Mouse (Mus musculus): Measurements from ENCODE around the gene Slc4a7. TPM values are rescaled to one million over a fixed set of nuclear protein-coding genes. Genes with fewer than 3 reads are reported as not detected.
"Not testable (repeated sequence)": the region's sequence is repeated elsewhere in the genome, so short reads cannot be mapped to it uniquely, and the experiment has no call there.

Slc4a7 gene
- polyA plus RNA-seq, 1 experiment: 18.7 TPM

DNA sequence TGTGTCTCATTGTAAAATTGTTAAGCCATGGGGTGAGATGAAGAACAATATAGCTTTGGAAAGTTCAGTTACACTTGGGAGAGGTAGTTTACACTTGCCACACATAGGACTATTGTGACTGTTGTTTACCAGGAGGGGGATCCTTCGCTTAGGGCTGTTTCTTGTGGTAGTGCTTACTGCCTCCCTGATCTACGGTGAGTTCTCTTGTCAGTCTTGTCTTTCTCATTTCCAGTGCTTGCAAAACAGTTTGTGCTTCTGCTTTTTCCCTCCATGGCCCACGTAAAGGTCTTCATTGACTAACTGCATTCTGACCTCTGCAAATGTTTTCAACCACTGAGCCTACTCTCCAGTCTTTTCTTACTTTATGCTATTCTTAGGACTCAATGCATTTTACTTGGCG is 98.3 kb downstream of the Slc4a7 start:
- Histone ChIP-seq H3K4me1 (ENCODE audit: control insufficient read depth, insufficient read depth, low read length) (no peaks in the 10 kb centered on the region; the same call in 1 of the 2 replicates), H3K4me3 (ENCODE audit: control insufficient read depth, low read depth, low read length) (no peak overlapping the region), H3K27ac (ENCODE audit: control insufficient read depth, insufficient read depth, low read depth, low read length) (no peak overlapping the region), H3K36me3 (ENCODE audit: control insufficient read depth, insufficient read depth, low read length) (no peaks in the 10 kb centered on the region), H3K27me3 (ENCODE audit: control insufficient read depth, insufficient read depth, low read length) (no peaks in the 10 kb centered on the region)
- TF ChIP-seq CTCF (IDR thresholded peaks at IDR 0.05; ENCODE audit: control insufficient read depth, insufficient read depth, insufficient replicate concordance, low read depth, low read length): no peak
- no peak for TF ChIP-seq POLR2A (IDR thresholded peaks at IDR 0.05; ENCODE audit: control insufficient read depth, low read depth, low read length)

- TF ChIP-seq CTCF (IDR thresholded peaks at IDR 0.05; ENCODE audit: control insufficient read depth, insufficient read depth, insufficient replicate concordance, low read depth, low read length) (no peak), POLR2A (IDR thresholded peaks at IDR 0.05; ENCODE audit: control insufficient read depth, low read depth, low read length) (no peak)
- H3K36me3 ChIP-seq (ENCODE audit: control insufficient read depth, insufficient read depth, low read length): no peaks in the 10 kb centered on the region
- no peaks in the 10 kb centered on the region for H3K27me3 ChIP-seq (ENCODE audit: control insufficient read depth, insufficient read depth, low read length)
- H3K4me1 ChIP-seq (ENCODE audit: control insufficient read depth, insufficient read depth, low read length): no peaks in the 10 kb centered on the region; the same call in 1 of the 2 replicates
- H3K27ac ChIP-seq (ENCODE audit: control insufficient read depth, insufficient read depth, low read depth, low read length): no peak overlapping the region
- no peak overlapping the region for H3K4me3 ChIP-seq (ENCODE audit: control insufficient read depth, low read depth, low read length)
These were observed 98.7 kb downstream of the Slc4a7 start for GRCm38 (mm10) chr14:14800810-14801209.

DNA sequence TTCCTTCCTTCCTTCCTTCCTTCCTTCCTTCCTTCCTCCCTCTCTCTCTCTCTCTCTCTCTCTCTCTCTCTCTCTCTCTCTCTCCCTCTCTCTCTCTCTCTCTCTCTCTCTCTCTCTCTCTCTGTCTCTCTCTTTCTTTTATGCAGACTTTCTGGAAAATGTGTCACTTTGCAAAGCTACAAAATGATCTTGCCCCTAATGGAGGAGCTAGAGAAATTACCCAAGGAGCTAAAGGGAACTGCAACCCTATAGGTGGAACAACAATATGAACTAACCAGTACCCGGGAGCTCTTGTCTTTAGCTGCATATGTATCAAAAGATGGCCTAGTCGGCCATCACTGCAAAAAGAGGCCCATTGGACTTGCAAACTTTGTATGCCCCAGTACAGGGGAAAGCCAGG is 101.0 kb downstream of the Slc4a7 start, which contains the start of gene Nek10:
Gene Nek10, plus strand, starts transcription at position 301 of the 400 bp plus-strand sequence.
- H3K4me3 ChIP-seq (ENCODE audit: control insufficient read depth, low read depth, low read length): peak within 1 kb of the TSS; percentile 83
- not testable (repeated sequence) for H3K27me3 ChIP-seq (ENCODE audit: control insufficient read depth, insufficient read depth, low read length); H3K36me3 ChIP-seq (ENCODE audit: control insufficient read depth, insufficient read depth, low read length); H3K27ac ChIP-seq (ENCODE audit: control insufficient read depth, insufficient read depth, low read depth, low read length); H3K4me1 ChIP-seq (ENCODE audit: control insufficient read depth, insufficient read depth, low read length)

DNA sequence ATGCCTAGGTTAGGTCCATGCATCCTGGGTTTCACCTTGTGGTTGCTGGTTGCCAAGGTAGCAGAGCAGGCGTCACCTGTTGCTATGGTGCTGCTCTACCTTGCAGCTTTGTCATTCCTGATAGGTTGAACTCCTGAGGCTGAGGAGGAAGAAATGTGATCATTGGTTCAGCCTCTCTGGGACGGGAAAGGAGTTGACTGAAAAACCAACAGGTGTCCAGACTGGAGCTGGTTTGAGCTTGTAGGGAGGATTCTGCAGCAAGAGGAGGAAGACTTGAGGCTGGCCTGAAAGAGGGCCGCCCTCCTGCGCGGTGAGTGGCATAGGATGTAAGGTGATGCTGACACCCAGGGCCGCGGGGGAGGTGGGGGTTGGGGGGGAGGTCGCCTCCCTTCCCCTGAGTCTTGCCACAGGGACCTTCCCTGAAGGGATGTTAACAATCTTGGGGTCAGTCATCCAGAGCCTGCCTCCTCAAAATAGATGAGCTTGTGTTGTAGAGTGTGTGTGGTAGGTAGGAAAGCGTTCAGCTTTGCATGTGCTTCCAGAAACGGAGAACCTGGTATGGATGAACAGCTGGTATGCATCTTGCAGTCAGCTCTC is 101.9 kb downstream of the Slc4a7 start:
- no peak overlapping the region for H3K27ac ChIP-seq (ENCODE audit: control insufficient read depth, insufficient read depth, low read depth, low read length)
- no peaks in the 10 kb centered on the region for H3K27me3 ChIP-seq (ENCODE audit: control insufficient read depth, insufficient read depth, low read length)
- H3K4me3 ChIP-seq (ENCODE audit: control insufficient read depth, low read depth, low read length): peak overlapping the region; percentile 83
- TF ChIP-seq POLR2A (IDR thresholded peaks at IDR 0.05; ENCODE audit: control insufficient read depth, low read depth, low read length) (peak; percentile 8; the same call in 1 of the 2 replicates), CTCF (IDR thresholded peaks at IDR 0.05; ENCODE audit: control insufficient read depth, insufficient read depth, insufficient replicate concordance, low read depth, low read length) (no peak)
- H3K4me1 ChIP-seq (ENCODE audit: control insufficient read depth, insufficient read depth, low read length): no peaks in the 10 kb centered on the region; the same call in 1 of the 2 replicates
- H3K36me3 ChIP-seq (ENCODE audit: control insufficient read depth, insufficient read depth, low read length): no peaks in the 10 kb centered on the region

DNA sequence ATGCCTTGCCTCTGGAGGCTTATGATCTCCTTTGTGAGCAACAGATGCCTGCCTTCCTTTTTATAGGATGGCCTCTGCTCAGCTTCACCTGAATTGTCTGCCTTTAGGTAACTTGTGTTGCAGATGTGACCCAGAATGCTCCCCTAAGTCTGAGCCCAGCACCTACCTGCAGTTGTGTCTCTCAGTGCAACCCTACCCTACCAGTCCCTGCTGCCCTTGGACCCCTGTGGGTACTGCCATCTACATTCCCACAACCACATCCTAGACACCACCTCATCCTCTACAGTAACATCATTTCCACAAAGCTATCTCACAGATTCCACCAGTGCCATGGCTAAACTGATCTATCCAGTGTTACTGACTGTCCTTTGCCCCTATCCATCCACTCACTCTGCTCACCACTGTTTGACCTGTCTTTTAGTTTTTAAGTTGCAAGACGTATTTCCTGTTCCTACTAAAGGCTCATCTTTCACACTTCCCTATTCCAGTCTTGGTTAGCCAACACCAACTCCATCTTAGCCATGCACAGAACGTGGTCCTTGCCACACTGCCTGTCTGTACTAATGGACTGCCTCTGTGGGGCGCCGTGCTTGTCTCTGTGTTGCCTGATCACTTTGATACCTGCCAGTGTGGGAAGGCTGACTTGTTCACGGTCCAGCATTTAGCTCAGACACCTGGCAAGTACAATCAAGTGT is 102.6 kb downstream of the Slc4a7 start:
- peak overlapping the region; percentile 83 for H3K4me3 ChIP-seq (ENCODE audit: control insufficient read depth, low read depth, low read length)
- no peak overlapping the region for H3K27ac ChIP-seq (ENCODE audit: control insufficient read depth, insufficient read depth, low read depth, low read length)
- H3K4me1 ChIP-seq (ENCODE audit: control insufficient read depth, insufficient read depth, low read length): no peaks in the 10 kb centered on the region; the same call in 1 of the 2 replicates
- no peaks in the 10 kb centered on the region for H3K27me3 ChIP-seq (ENCODE audit: control insufficient read depth, insufficient read depth, low read length)
- no peaks in the 10 kb centered on the region for H3K36me3 ChIP-seq (ENCODE audit: control insufficient read depth, insufficient read depth, low read length)
- no peak for TF ChIP-seq CTCF (IDR thresholded peaks at IDR 0.05; ENCODE audit: control insufficient read depth, insufficient read depth, insufficient replicate concordance, low read depth, low read length)
- TF ChIP-seq POLR2A (IDR thresholded peaks at IDR 0.05; ENCODE audit: control insufficient read depth, low read depth, low read length): no peak

GRCm38 (mm10) chr14:14832520-14833240 is 130.6 kb downstream of the Slc4a7 start:
- Histone ChIP-seq H3K27ac (ENCODE audit: control insufficient read depth, insufficient read depth, low read depth, low read length) (peak overlapping the region; percentile 64), H3K4me1 (ENCODE audit: control insufficient read depth, insufficient read depth, low read length) (no peaks in the 10 kb centered on the region), H3K27me3 (ENCODE audit: control insufficient read depth, insufficient read depth, low read length) (no peaks in the 10 kb centered on the region), H3K4me3 (ENCODE audit: control insufficient read depth, low read depth, low read length) (no peak overlapping the region), H3K36me3 (ENCODE audit: control insufficient read depth, insufficient read depth, low read length) (no peaks in the 10 kb centered on the region)
- TF ChIP-seq POLR2A (IDR thresholded peaks at IDR 0.05; ENCODE audit: control insufficient read depth, low read depth, low read length) (no peak), CTCF (IDR thresholded peaks at IDR 0.05; ENCODE audit: control insufficient read depth, insufficient read depth, insufficient replicate concordance, low read depth, low read length) (no peak)

GRCm38 (mm10) chr14:14833498-14833897 is 131.4 kb downstream of the Slc4a7 start:
- H3K27me3 ChIP-seq (ENCODE audit: control insufficient read depth, insufficient read depth, low read length): no peaks in the 10 kb centered on the region
- no peaks in the 10 kb centered on the region for H3K4me1 ChIP-seq (ENCODE audit: control insufficient read depth, insufficient read depth, low read length)
- no peak overlapping the region for H3K4me3 ChIP-seq (ENCODE audit: control insufficient read depth, low read depth, low read length)
- no peaks in the 10 kb centered on the region for H3K36me3 ChIP-seq (ENCODE audit: control insufficient read depth, insufficient read depth, low read length)
- H3K27ac ChIP-seq (ENCODE audit: control insufficient read depth, insufficient read depth, low read depth, low read length): peak overlapping the region; percentile 17; the same call in 1 of the 2 replicates
- no peak for TF ChIP-seq CTCF (IDR thresholded peaks at IDR 0.05; ENCODE audit: control insufficient read depth, insufficient read depth, insufficient replicate concordance, low read depth, low read length)
- TF ChIP-seq POLR2A (IDR thresholded peaks at IDR 0.05; ENCODE audit: control insufficient read depth, low read depth, low read length): no peak
